Mouse (Mus musculus) monocyte, adult 5-6 weeks (primary cell): ENCODE data around the gene Ndc1. TPM values are rescaled to one million over a fixed set of nuclear protein-coding genes. Genes with fewer than 3 reads are reported as not detected.
A peak's percentile ranks its signal among the peaks of the same experiment; 100 is the strongest.

Experiments used
- ATAC-seq: fragments of 153-309, 156-312 bp; replicated peaks from 2 replicates; pipeline ENCODE4 v1.8.0; 2017; ENCODE audit warnings: mild to moderate bottlenecking; ENCODE audit not compliant: low TSS enrichment, insufficient number of reproducible peaks, severe bottlenecking, poor library complexity, low FRiP score
- total RNA-seq: library from RNA; stranded (forward); fragments of 200-1000, 200-491, 200-594 nt; gene quantifications from 3 replicates; pipeline ENCODE4 v1.2.3, GENCODE M21; 2017

Gene Ndc1
- total RNA-seq, 1 experiment from 2014 or later: 4.9 TPM

DNA sequence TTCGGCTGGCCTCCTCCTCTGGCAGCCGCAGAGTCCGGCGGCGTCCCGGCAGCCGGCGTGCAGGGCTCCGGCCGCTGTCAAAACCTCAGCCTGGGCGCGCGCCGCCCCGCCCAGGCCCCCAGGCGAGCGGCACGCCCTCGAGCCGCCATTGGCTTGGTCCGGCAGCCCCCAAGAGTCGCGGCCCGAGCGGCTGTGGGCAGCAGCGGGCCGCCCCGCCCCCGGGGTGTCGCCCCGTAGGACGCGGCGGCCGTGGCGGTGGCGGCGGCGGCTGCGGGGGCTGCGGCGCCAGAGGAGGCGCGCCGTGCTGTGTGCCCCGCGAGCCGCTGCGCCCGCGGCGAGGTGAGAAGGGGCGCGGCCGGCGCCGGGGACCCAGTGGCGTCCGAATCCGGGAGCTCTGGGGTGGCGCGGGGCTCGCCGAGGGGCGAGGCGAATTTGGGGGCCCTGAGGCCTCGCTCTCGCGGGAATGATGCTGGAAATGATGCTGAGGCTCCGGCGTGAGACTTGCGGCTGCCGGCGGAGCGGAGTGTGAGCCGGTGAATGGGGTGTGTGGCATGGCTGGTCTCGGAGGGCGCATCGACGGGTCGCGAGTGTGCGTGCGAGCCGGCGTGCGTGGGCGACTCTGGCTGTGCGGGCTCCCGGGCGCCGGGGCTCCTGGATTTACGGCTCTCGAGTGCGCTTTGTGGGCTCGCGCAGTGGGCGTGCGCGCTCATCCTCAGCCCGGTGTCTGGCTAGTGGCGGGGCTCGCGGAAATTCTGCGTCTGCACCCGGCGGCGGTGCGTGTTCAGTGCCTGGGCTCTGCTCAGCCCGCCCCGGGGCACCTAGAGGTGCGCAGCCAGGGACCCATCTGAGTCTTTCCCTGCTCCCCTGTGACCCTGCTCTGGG, 67.0 kb downstream of the Ndc1 start, which contains the start of gene Glis1:
Glis1 (plus strand) TSS at position 236 of the 882 bp plus-strand sequence.
- no peak for ATAC-seq

DNA sequence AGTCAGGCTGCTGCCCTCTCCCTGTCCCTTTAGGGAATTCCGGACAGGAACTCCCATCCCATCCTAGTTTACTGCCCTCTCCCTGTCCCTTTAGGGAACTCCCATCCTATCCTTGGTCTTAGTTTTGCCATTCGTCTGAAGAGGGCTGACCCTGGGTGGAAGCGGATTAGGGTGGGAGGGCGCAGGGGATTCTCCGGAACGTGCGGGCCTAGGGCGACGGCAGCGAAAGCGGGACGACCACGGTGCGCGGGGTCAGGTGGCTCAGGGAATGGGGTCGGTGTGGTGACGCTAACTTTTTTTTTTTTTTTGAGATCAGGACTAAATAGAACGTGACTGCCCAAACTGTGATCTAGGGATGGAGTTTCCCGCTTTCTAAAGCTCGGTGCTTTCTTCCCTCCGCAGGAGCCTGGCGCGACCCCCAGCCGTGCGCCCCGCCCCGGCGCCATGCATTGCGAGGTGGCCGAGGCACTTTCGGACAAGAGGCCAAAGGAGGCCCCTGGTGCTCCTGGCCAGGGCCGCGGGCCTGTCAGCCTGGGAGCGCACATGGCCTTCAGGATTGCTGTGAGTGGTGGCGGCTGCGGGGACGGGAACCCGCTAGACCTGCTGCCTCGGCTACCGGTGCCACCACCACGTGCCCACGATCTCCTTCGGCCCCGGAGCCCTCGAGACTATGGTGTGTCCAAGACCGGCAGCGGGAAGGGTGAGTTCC, 67.8 kb downstream of the Ndc1 start:
- no peak for ATAC-seq

DNA sequence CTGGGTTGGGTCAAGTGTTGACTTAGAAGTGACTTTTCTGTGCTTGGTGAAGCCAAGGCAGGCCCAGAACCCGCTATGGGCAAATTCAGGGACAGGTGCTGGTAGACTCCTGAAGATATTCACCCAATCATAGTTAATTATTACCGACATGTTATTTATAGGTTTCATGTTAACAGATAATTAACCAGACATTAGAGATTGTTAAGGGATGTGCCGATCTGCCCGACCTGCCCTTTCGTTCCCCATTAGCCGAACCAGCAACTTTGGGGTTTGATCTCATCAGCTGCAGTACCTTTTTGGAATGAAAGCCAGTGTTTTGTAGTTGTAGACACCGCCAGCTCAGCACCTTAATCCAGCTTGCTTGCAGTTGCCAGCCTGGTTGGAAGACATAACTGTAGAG, 68.9 kb downstream of the Ndc1 start:
- no peak for ATAC-seq

DNA sequence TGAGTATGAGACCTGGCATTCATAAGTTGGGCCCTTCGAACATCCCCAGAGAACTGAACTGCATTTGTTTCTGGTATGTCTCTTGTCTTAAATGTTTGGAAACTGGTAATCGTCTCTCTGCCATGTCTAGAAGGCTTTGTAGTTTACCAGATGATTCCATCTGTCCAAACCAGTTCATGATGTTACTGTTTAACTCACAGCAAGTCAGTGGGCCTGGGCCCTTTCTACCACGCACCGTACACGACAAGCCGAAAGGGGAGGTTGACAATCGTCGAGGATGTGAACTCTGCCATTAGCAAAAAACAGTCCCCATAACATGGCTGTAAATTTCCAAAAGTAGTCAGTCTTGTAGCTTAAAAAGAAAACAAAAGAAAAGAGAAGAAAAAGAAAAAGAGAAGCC, 71.2 kb downstream of the Ndc1 start:
- ATAC-seq: no peak

DNA sequence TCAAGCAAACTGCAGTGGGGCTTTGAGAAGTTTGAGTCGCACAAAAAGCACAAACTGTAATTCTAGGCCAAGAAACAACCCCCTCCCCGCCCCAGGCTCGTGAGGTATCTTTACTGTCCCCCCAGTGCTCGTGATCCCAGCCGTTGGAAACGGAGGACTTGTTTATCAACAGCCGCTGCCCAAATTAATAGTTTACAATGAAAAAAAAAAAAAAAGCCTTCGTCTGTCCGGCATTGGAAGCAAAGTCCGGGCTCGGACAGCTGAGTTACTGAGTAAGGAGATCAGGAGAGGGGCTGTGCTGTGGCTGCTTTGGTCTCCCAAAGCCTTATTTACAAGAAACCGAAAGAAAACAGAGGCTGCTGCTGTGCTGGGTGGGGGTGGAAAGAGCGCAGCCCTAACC, 72.7 kb downstream of the Ndc1 start:
- ATAC-seq: no peak

DNA sequence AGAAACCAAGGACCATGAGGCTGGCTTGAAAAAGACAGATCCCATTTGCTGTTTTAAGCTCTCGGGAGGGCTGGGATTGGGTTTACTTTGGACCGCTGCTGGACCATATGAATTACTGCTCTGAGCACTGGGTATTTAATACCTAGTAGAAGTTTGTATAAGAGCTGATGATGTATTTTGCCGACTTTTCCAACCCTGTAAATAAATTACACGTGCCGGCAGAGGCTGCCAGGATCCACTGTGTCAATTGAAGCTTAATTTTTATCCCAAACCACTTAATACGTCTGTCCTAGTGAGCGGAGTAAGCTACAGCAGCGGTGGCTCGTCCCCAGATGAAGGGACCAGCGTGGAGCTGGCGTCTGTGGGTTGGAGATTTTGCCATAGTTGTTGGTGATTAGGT, 74.7 kb downstream of the Ndc1 start:
- no peak for ATAC-seq

DNA sequence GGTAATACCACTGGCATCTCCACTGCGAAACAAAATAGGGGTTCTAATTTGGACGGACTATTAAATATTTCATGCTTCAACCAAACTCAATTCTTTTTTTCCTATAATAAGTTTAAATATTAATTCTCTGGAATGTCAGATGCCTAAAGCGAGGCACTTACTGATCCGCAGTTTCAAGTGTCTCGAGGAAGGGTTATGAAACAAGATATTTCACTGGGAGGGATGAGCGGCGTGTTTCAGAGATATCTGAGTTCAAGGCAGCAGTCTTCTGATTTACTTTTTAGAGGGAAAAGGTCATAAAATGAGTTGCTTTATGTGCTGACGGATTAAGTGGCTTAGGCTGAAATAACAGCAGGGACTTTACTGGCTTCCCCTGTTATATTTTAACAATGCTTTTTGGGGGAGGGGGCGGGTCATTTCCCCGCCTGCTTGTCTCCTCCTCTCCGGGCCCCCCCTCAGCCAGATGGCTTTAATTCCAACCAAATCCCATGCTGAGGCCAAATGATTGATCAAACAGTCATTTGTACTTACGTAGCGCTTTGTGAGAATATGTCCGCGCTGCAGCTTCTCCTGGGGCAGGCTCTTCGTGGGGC, 75.4 kb downstream of the Ndc1 start:
- no peak for ATAC-seq

DNA sequence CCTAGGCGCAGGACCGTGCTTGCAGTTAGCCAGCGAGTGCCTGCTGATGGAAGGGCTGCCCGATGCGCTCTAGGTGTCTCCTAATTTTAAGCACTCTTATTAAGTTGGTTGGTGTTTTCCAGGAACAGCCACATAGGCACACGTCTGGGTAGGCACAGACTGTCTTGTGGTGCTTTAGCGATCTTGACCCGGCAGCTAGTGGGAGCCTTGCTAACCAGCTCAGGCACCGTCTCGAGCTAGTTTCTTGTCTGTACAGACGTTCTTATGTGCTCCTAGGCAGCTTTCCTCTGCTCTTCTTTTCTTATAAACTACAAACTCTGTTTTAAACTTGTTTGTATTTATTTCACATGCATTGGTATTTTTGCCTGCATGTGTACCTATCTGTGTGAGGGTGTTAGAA, 76.0 kb downstream of the Ndc1 start:
- no peak for ATAC-seq

DNA sequence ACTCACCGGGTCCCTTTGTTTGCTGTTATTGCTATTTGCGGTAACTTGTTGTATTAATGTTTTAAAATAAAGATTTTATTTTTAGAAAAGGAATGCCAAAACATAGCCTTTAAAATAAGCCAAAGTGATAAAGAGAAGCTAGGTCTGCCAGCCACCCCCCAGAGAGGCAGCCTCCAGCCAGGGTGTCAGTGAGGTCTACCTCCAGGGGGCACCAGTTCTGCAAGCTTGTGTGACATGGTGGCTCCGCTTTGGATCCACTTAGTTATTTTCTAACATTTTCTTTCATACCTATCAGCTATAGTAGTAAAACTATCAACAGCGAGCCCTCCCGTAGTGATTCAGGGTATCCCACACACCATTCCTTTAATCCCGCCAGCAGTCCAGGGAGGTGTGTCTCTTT, 80.9 kb downstream of the Ndc1 start:
- no peak for ATAC-seq

DNA sequence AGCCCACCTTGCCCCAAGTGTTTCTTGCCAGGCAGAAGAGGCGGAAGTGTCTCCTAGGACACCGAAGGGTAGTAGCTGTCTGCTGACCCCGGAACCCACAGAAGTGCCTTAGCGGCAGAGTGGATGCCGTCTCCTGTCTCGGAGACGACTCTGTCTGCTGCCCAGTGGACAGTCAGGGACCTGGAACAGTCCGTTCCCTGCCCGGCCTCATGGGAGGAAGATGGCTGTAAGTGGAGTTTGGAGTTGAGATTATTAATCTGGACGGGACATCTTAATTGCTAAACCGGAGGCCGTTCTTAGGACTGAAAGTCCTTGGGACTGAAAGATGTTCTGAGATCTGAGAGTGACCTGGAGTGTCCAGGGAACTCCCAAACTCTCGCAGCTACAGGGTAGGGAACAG, 81.9 kb downstream of the Ndc1 start:
- no peak for ATAC-seq

DNA sequence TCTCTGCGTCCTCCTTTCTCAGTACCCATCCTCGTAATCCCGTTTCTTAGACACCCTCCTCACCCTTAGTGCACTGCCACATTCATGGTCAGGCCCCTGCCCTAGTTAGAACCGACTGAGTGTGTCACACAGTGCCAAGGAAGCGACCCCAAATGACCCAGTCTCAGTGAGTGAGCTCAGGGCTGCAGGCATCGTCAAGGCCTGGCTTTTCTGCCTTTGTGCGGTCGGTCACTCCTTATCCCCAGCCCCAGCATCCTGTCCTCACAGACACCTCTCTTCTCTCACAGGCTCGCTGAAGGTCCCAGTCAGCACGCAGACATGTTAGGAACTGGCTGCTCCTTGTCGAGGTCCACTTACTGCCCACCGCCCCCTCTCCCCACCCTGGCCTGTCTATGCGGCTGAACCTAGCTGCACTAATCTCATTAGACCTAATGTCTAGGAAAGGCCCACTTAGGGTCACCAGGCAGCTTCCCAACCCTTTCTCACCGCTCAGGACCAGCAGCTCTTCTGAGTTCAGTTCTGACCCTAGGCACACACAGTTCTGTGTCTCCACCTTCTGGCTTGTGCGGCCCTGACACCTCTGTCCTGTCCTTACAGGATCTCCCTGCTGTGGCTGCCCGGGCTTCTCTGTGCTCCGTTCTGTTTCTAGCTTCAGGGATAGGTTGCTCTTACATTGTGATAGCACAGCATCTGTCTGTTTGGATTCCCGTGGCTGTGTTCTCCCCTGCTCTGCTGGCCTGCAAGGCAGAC, 84.9 kb downstream of the Ndc1 start:
- ATAC-seq: no peak

DNA sequence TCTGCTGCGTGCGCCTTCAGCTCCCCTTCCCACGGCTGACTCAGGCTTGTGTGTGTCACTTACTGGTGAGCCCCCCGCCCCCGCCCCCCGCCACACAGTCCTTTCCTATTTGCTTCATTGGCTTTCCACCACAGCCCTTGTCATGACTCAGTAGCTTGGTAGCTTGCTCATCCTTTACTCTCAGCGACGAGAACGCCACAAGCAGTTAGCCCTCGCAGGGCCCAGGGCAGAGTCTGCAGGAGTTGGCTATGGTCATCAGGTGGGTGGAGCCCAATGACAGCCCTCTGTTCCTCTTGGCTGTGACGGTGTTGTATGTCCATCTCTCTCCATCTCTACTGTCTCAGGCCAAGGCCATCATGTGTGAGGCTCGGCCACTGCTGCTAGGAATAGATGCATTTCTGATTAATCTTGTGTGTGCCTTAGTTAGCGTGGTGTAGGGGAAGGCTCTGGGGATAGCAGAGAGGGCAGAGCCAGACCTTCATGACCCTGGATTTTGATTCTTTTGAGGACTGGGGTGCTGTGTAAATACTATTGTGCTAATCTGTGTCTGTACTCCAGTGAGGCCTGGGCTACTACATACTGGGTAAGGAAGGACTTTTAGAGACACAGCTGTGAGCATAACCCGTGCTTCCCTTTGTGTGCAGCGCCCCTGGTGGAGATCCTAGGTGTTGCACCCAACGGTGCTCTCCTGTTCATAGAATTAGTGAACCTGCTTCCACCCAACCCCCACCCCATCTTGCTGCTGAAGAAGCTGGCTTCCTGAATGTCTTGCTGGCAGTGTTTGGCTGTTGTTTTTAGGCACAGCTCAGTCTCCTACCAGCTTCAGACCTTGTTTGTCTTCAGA, 85.8 kb downstream of the Ndc1 start:
- ATAC-seq: peak; percentile 65

DNA sequence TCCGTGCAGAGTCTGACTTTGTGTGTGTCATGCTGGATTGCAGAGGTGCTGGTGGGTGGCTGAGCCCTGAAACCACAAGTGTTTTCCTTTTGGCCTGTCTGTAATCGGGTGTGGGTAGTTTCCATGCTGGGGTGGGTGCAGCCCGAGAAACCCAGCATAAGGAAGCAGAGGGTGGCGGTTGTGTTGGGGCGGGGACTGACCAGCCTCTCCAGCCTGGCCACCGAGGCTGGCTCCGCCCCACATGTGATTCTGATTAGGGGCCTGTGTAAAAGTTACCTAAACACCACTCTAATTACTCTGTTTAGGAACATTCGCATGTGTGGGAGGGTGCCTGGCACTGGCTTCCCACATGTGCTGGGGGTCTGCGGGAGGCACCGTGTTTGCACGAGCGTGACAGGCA, 90.0 kb downstream of the Ndc1 start:
- ATAC-seq: no peak

DNA sequence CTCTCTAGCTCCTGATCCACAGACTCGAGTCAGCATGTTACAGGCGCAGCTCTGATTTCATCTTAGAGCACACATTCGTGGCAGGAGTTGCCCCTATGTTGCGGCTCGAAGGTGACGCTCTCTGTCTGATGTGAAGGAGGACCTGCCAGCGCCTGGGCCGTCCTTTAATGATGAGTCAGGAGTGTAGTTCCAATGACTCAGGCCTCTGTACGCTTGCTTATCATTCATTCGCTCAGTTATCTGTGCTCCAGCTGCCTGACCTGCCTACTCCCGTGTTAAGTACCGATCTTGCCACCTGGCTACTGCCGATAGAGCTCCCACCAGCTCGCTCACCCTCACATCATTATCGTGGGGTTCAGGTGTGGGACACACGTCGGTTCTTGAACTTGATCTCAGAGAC, 91.3 kb downstream of the Ndc1 start:
- ATAC-seq: no peak

DNA sequence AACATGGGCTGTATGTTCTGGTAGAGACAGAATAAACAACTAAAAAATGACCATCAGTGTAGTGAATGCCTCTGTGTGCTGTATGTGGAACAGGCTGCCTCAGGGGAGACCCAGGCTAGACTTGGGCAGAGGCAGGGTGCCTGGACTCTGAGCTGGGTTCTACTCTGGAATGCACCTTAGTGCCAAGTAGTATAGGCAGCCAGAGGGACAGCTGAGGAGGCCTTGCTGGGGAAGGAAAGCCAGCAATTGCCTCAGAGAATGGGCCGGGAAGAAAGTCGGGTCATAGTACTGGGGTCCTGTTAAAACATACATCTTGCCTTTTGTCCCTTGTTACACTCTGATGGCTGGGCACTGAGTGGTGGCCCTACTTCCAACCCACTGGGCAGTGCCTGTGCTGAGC, 91.9 kb downstream of the Ndc1 start:
- ATAC-seq: no peak

DNA sequence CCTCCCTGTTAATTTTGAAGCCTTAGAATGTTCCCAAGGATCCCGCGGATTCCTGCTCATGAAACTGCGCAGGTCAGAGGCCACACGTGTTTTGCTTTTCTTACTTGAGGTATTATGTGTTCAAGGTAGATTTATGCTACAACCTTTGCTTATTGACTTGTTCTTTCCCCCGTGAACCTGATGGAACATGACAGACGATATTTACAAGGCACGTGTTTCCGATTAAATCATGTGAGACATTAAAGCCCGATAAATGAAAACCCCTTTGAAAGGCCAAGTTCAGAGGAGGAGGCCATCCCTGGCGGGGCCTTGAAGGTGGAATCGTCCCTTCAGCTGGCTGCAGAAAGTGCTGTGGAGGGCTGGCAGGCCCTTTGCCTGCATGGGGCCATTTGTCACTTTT, 92.9 kb downstream of the Ndc1 start:
- ATAC-seq: no peak
